Mouse (Mus musculus) gonadal fat pad, adult 2 months (tissue): ENCODE measurements around the gene Gtf2a1. TPM values are rescaled to one million over a fixed set of nuclear protein-coding genes. Genes with fewer than 3 reads are reported as not detected.
"Not testable (repeated sequence)": the region's sequence is repeated elsewhere in the genome, so short reads cannot be mapped to it uniquely, and the experiment has no call there.

Experiments used
- DNase-seq: peaks from one replicate; pipeline ENCODE4 v3.0.0-alpha.2; 2012; ENCODE audit warnings: low read depth
- polyA plus RNA-seq: library from polyadenylated mRNA; depleted of rRNA; stranded (reverse); fragments of >200 nt; gene quantifications from 2 replicates; pipeline ENCODE4 v1.2.3, GENCODE M21; 2012; rRNA removed

The Gtf2a1 gene
- polyA plus RNA-seq, result 18.0 and 18.7 TPM in 2 replicates

DNA sequence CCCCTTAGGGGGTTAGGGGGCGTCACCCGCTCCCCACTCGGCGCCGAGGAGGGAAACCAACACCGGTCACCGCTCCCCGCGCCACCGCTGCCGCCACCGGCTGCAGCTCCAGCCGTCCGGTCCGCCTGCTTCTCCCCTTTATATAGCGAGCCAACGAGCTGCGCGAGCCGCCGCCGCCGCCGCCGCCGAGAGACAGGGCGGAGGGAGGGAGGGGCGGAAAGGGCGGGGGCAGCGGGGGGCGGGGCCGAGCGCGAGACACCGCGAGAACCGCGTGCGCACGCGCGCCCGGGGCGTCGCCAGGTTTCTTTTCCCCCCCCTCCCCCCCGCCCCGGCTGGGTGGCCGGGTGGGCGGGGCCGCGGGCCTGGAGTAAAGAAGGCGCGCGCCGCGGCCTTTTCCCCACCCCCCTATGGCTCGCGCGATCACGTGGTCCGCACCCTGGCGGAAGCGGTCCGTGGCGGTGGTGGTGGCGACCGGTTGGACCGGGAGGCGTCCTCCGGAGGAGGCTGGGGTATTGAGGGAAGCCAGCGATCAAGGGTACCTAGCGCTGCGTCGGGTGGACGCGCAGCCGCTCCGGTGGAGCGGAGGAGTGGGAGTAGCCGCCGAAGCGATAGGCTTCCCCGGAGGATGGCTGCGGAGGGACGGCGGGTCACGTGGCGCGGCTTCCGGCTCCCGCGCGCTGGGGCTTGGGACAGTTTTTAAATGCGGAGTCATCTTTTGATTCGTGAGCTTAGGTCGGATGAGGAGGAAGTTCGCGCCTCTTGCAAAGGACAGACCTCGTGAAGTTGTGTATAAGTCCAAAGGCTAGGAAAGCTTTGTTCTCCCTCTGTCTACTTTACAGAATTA, at the start of gene Gtf2a1:
Gene Gtf2a1 (minus strand): TSS at position 641 of the 844 bp plus-strand sequence.
- no peak for DNase-seq

GRCm38 (mm10) chr12:91638351-91638750, 48.1 kb upstream of the Gtf2a1 start:
- DNase-seq, result no peak

DNA sequence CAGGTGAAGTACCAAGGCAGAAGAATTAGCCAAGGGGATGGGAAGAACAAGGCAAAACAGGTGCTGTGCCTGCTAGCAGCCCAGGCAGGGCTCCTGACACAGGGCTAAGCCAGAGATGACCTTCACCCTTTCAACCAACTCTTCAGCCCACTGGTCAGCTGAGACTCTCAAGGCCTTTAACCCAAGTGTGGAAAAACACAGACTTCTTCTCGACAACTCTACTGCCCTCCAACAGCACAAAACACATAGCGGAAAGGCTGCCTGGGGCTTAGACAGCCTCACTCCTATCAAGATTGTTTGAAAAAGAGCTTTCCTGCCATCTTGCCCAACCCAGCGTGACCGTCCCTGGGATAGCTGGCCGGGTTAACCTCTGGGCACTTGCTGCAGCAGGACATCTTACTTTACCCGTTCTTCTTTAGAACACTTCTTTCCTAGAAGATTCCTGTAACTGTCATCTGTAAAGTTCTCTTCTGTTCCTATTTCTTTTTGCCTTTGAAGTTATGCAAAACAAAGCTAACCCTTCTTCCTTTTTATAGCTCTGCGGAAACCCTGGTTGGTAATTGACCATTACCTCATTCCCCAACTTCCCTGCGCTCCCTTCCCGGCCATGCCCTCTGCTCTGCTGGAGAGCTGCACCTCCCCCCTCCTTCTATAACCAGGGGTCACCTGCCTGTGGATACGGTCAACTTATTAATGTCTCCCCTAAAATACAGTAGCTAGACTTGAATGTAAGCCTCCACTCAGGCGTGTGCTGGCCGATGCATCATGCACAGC, 47.0 kb upstream of the Gtf2a1 start:
- DNase-seq, result no peak

- no peak for DNase-seq
Observed at GRCm38 (mm10) chr12:91626482-91626881, 36.2 kb upstream of the Gtf2a1 start.

- no peak for DNase-seq
Observed at GRCm38 (mm10) chr12:91625013-91625412, 34.7 kb upstream of the Gtf2a1 start.

- no peak for DNase-seq
Observed at GRCm38 (mm10) chr12:91609425-91609824, 19.1 kb upstream of the Gtf2a1 start.

GRCm38 (mm10) chr12:91607678-91608077, 17.4 kb upstream of the Gtf2a1 start:
- DNase-seq, result no peak

DNA sequence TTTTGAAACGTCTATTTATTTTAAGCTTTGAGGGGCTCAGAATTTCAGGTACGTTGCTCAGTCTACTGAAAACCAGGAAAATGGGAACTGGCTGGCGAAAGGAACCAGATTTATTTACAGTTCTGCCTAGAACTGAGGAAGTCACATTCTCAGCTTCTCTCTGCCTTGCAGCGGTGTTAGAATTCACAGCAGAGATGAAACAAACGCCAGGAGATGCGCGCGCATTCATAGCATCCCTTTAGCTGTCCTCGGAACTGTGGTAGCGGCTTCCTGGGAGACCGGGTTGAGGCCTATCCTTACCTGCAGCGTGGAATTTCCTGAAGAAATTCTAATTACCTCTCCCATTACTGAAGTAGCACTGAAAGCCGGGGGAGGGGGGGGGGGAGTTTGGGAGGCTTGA, 16.4 kb upstream of the Gtf2a1 start:
- DNase-seq, result no peak

DNA sequence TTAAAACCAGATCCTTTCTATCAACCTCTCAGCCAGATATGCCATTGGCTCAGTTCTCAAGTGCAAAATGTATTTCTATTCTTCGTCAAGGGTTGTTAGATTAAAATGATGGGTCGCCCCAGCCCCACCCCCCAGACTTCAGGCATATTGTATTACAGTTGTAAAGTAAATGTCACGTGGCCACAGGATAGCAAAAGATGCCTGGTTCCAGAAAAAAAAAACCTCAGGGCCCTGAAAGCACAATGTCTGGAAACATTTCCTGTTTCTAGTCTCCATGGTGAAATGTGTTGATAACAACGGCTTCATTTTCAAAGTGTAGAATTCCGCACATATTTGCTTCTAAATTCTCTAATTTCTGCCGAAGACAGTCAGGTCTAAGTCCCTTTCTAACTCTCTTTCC, 14.3 kb upstream of the Gtf2a1 start:
- no peak for DNase-seq

DNA sequence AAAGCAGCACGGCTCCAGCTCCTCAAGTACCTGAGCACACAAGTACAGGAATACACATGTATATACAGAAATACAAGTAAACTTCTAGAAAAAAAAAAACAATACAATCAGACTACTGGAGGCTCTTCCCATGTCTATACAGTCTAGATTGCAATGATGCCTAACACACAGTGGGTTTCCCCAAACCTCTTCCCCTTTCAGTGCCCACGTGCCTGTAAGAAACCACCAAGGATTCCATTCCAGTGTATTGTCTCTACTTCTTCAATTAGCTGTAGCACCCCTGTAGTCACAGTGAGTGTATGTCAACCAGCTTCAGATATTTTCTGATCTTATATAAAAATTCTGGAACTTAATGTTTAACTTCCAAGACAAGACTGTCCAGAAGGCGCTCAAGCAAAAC, 1.8 kb upstream of the Gtf2a1 start:
- no peak for DNase-seq

- no peak for DNase-seq
Observed at GRCm38 (mm10) chr12:91591191-91591590, 904 bp upstream of the Gtf2a1 start.

DNA sequence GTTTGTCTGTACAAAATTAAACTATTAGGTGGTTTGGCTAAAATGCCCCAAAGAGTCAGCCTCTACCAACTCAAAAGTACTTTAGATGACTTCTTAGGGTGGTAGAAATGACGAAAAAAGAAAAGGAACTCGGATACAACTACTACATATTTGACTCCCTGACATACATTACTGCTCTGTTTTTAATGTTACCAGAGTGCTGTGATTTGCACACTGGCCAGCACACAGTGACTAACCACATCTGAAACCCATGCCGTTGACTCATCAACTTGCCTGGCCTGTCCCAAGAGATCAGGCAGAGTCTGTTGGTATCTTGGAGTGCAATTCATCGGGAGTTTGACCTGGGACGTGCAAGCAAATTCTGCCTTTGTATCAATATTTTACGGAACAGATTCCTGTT, 429 bp upstream of the Gtf2a1 start:
- DNase-seq, result no peak

GRCm38 (mm10) chr12:91589542-91589846, 793 bp downstream of the Gtf2a1 start:
- DNase-seq, result no peak

GRCm38 (mm10) chr12:91588670-91589541, 1.4 kb downstream of the Gtf2a1 start:
- no peak for DNase-seq

GRCm38 (mm10) chr12:91588176-91588669, 2.1 kb downstream of the Gtf2a1 start:
- DNase-seq, result no peak

GRCm38 (mm10) chr12:91587491-91588033, 2.7 kb downstream of the Gtf2a1 start:
- no peak for DNase-seq

DNA sequence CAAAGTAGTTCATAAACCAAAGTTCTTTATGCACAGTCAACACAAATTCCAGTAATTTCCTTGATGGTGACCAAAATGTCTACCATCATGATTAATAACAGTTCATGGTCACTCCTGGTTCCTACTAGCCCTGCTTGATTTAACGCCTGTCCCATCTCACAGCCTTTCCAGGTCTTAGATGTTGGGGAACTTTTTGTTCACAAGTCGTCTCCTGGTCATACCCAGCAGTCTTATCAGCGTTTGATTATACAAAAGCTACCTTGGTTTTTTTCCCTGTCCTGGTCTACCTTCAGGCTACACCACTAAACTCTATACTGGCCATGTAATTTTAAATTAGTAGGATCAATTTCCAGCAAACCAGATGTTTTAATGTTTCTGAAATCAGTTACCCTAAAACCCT, 3.2 kb downstream of the Gtf2a1 start:
- DNase-seq, result no peak

GRCm38 (mm10) chr12:91585815-91586214, 4.5 kb downstream of the Gtf2a1 start:
- DNase-seq, result not testable (repeated sequence)

DNA sequence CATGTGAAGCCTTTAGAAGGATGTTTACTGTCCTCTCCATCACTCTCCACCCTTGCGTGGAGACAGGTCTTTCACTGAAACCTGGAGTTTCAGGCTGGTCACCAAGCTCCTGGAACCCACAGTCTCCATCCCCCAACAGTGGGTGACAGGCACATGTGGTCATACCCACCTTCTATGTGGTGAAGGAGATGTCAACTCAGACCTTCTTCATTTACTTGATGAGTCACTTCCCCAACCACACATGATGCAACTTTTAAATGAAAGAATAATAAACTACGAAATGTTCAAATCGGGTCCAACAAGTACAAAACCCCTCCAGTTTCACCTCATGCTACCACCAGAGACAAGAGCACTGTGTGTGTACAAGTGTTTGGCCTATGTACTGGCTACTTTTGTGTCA, 5.1 kb downstream of the Gtf2a1 start:
- no peak for DNase-seq

GRCm38 (mm10) chr12:91583409-91583808, 6.9 kb downstream of the Gtf2a1 start:
- no peak for DNase-seq

DNA sequence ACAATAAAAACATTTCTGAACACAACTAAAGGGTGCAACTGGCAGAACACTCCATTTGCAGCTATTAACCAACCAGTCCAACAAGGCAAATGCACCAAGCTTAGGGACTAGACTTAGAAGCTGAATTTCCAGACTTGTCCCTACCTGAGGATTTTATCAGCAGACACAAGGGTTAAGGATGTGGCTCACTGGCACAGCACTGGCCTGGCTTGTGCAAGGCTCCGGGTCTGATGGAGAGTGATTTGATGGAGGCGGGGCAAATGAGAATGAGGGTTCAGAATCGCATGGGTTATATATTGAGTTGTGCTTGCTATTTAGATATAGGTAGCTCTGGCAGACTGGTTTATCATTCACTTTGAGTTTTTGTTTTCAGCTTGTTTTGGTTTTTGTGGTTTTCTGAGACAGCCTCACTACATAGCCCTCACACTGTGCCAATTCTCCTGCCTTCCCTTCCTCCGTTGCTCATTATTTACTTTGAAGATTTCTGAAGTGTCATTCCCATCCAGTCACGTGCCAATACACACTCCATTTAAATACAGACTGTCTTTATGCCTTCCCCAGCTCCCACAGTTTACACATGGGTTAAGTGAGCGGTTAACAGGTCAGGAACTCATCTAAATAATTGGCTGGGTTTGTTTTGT, 7.8 kb downstream of the Gtf2a1 start:
- no peak for DNase-seq
